Mouse (Mus musculus): ENCODE measurements around the gene Ube2c.

GRCm38 (mm10) chr2:164813557-164813956 is 43.9 kb downstream of the Ube2c start:
- TF ChIP-seq CTCF (IDR thresholded peaks at IDR 0.05; ENCODE audit: extremely low read depth, insufficient read length, insufficient replicate concordance, low read depth, low read length): no peak
- no peak for TF ChIP-seq POLR2A (IDR thresholded peaks at IDR 0.05; ENCODE audit: low read depth, low read length)

All from small intestine, adult 2 months (tissue).